Mouse (Mus musculus) G1E-ER4 (cell line): Measurements from ENCODE around the gene Gm28845. TPM values are rescaled to one million over a fixed set of nuclear protein-coding genes. Genes with fewer than 3 reads are reported as not detected.
"Not testable (repeated sequence)": the region's sequence is repeated elsewhere in the genome, so short reads cannot be mapped to it uniquely, and the experiment has no call there.

Source experiments
- GATA1 ChIP-seq: IDR thresholded peaks from one replicate; pipeline ENCODE4 v1.8.0; 2012; ENCODE audit warnings: low read length, inconsistent platforms
- polyA plus RNA-seq: library from polyadenylated mRNA; stranded (reverse); fragments of >175 nt; gene quantifications from 2 replicates; pipeline ENCODE4 v1.2.3, GENCODE M21; 2012

Gm28845 gene
- polyA plus RNA-seq, 1 experiment = not detected

GRCm38 (mm10) chr1:65063352-65063751 lies 56.0 kb downstream of the Gm28845 start, which contains the start of gene Crygd:
TSS of gene Crygd (minus strand) at chr1:65063452.
- TF ChIP-seq GATA1 = no peak

GRCm38 (mm10) chr1:65052140-65052539 lies 67.2 kb downstream of the Gm28845 start:
- TF ChIP-seq GATA1 = no peak

- TF ChIP-seq GATA1 = no peak
Measured at GRCm38 (mm10) chr1:65051696-65052095, 67.7 kb downstream of the Gm28845 start.

- TF ChIP-seq GATA1 = not testable (repeated sequence)
Measured at GRCm38 (mm10) chr1:65050952-65051351, 68.4 kb downstream of the Gm28845 start, which contains the start of gene Cryge. TSS of gene Cryge (minus strand) at chr1:65051149.

Other genes with a start within 250 kb of the Gm28845 start
- gene Plekhm3, start 162.7 kb downstream of the Gm28845 start, polyA plus RNA-seq = 1.8 and 2.0 TPM in 2 replicates
- not detected in 2 replicates for gene Akr1cl, start 86.8 kb downstream of the Gm28845 start, polyA plus RNA-seq
- gene Cryge, start 68.4 kb downstream of the Gm28845 start, polyA plus RNA-seq = not detected in 2 replicates
- gene Crygd, start 56.1 kb downstream of the Gm28845 start, polyA plus RNA-seq = not detected in 2 replicates
- gene Crygc, start 45.9 kb downstream of the Gm28845 start, polyA plus RNA-seq = not detected in 2 replicates
- not detected in 2 replicates for gene Crygb, start 37.3 kb downstream of the Gm28845 start, polyA plus RNA-seq
- gene Cryga, start 16.2 kb downstream of the Gm28845 start, polyA plus RNA-seq = not detected in 2 replicates
- gene D630023F18Rik, start 3.7 kb upstream of the Gm28845 start, polyA plus RNA-seq = not detected in 2 replicates
- 1.1 and 1.2 TPM in 2 replicates for gene Idh1, start 66.9 kb upstream of the Gm28845 start, polyA plus RNA-seq
- gene Pikfyve, start 67.1 kb upstream of the Gm28845 start, polyA plus RNA-seq = 60.9 and 88.3 TPM in 2 replicates
- not detected in 2 replicates for gene Pth2r, start 162.5 kb upstream of the Gm28845 start, polyA plus RNA-seq